Mouse (Mus musculus): ENCODE measurements around the gene Sec14l1.

DNA sequence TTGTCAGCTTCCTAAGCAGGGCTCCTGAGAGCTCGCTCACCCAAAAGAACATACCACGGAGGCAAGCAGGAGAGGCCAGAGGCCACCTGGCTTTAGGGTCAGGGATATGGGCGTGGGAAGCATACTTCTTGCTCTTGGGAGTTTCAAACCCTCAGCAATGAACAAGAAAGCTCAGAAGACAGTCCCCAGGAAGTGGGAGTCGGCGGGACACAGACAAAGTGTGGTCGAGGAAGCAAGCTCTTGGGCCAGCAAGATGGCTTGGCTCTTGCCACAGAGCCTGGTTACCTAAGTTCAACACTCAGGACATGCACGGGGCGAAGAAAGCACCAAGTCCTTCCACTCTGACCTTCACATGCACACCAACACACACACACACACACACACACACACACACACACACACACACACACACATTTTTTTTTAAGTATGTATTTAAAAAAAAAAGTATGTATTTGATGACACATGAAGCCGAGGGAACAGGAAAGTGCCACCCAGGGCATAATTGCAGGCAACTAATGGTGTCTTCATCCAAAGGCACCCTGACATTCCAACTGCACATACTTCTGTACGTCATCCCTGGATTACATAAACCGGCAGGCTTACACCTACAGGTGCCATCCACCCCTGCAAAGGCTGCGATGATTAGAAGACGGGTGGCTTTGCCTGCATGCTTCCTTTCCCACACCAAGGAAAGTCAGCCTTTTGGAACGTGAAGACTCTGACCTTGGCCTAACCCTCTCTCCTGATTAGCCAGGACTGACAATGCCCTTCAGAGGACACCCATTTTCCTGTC is 12.8 kb upstream of the Sec14l1 start:
- no peak for TF ChIP-seq EP300 (IDR thresholded peaks at IDR 0.05; ENCODE audit: low read depth)
- TF ChIP-seq CTCF (IDR thresholded peaks at IDR 0.05; ENCODE audit: low read depth), result no peak
